Mouse (Mus musculus): Measurements from ENCODE around the gene Ugt1a9. TPM values are rescaled to one million over a fixed set of nuclear protein-coding genes. Genes with fewer than 3 reads are reported as not detected.

Gene Ugt1a9
- polyA plus RNA-seq (2014; fragmentation: Illumina TruSeq; extraction: RNeasy Lipid Tissue Mini Kit (QIAGEN cat#74804); ENCODE audit: low read depth, low replicate concordance): not detected

GRCm38 (mm10) chr1:88070495-88070894 lies at the start of gene Ugt1a9:
Ugt1a9 (plus strand) TSS chr1:88070800.

GRCm38 (mm10) chr1:88055088-88055487 lies 15.5 kb upstream of the Ugt1a9 start, which contains the start of gene Ugt1a10:
Ugt1a10 (plus strand) TSS chr1:88055388.

DNA sequence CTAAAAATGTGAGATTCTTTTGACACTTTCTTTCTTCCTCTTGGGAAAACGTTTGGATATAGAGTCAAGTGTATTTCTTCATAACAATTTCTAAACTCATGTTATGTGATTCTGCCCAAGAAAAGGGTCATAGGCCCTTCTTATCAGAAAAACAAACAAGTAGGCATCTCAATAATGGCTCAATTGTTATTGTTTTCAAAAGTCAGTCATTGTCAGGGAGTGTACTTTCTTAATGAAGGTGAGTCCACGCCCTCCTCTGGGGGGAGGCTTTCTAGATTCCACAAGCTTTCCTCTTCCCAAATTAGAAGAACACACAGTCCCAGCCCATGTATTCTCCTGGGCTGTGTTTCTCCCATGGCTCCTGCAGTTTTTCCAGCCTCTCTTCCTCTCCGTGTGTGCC lies 16.9 kb downstream of the Ugt1a9 start, which contains the start of gene Ugt1a8:
Ugt1a8 (plus strand) TSS at position 301 of the 400 bp plus-strand sequence.

GRCm38 (mm10) chr1:88094941-88095492 lies 24.4 kb downstream of the Ugt1a9 start, which contains the start of gene Ugt1a7c:
Ugt1a7c (plus strand) TSS chr1:88095062.

GRCm38 (mm10) chr1:88103019-88103418 lies 32.4 kb downstream of the Ugt1a9 start, which contains the start of gene Ugt1a6b:
Ugt1a6b (plus strand) TSS chr1:88103252.

DNA sequence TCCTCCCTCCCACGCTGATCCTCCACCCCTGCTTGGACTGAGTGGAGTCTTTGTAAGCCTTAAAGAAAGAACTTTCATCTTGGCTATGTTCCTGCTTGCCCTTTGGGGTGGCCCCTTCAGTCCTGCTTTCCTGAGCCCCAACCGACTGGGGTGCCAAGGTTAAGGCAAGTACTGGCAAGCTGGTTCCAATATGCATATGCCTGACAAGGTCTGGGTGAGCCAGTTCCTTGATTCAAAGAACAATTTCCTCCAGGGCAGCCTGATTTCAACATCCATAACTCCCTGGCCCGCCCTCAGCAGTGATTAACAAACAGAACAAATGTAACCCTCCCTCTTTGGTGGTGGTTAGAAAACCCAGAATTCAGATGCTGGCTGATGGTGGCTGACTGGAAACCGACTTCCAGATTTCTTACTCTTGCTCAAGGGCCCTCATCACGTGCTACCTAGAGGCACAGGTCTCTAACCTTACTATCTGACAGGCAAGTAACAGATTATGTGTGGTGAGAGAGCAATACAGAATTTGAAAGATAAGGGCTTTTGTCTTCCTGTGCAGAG lies 63.9 kb downstream of the Ugt1a9 start, which contains the start of gene Ugt1a6a:
Ugt1a6a (plus strand) TSS at position 353 of the 555 bp plus-strand sequence.

DNA sequence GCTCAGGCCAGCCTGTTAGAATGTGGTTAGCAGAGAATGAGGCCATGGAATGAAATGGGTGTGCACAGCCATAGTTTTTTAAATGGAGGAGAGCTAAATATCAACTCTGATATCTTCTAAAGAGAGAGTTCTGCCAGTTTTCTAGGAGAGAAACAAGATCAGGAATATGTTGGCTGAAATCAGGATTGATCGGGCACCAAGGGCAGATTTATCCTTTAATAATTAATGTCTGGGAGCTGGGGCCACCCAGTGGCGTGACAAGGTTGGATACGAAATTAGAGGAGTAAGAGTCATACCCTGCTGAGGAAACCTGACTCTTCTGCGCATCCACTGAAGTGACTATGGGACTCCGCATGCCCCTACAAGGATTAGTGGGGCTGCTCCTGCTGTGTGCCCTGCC lies 95.1 kb downstream of the Ugt1a9 start, which contains the start of gene Ugt1a5:
Ugt1a5 (plus strand) TSS at position 302 of the 400 bp plus-strand sequence.

DNA sequence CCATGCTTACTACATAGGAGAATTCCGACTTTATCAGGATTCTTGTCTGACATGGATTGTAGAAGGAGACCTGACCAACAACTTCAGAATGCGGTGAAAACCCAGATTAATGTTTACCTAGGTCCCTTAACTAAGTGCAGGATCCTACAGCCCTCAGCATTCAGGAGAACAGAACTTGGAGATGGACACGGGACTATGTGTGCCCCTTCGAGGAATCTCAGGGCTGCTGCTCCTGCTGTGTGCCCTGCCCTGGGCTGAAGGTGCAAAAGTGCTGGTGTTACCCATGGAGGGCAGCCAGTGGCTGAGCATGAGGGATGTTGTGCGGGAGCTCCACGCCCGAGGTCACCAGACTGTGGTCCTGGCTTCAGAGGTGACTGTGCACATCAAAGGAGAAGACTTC lies 129.9 kb downstream of the Ugt1a9 start, which contains the start of gene Ugt1a2:
Ugt1a2 (plus strand) TSS at position 146 of the 400 bp plus-strand sequence.

DNA sequence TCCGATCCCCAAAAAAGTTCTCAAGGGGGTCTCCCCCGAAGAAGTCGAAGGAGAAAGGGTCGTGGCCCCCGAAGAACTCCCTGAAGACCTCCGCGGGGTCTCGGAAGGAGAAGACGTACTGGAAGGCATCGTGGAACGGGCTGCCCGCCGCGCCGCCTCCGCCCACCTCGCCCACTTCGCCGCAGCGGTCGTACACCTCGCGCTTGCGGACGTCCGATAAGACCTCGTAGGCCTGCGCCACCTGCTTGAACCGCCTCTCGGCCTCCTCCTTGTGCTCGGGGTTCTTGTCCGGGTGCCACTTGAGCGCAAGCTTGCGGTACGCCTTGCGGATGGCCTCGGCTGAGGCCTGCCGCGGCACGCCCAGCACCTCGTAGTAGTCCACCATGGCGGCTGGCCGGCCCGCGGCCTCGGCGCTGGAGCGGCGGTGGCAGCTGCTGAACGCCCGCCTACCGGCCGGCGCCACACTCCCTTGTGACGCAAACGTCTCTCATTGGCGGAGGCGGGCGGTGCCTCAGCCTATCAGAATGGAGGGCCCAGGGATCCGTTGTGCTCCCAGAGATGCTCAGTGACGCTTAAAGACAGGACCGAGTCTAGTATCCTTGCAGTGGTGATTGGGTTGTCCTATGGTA lies 134.8 kb downstream of the Ugt1a9 start, which contains the start of gene Dnajb3:
Dnajb3 (minus strand) TSS at position 489 of the 629 bp plus-strand sequence.

GRCm38 (mm10) chr1:88211812-88212211 lies 141.2 kb downstream of the Ugt1a9 start, which contains the start of gene Ugt1a1:
Ugt1a1 (plus strand) TSS chr1:88211959.

GRCm38 (mm10) chr1:88226670-88227379 lies 156.2 kb downstream of the Ugt1a9 start, which contains the start of gene Mroh2a:
Mroh2a (plus strand) TSS chr1:88226986.

Other genes with a start within 250 kb of the Ugt1a9 start
- gene Dgkd, start 217.5 kb upstream of the Ugt1a9 start, polyA plus RNA-seq (2014; fragmentation: Illumina TruSeq; extraction: RNeasy Lipid Tissue Mini Kit (QIAGEN cat#74804); ENCODE audit: low read depth, low replicate concordance): 46.5 TPM
- 15.1 TPM for gene Usp40, start 62.2 kb upstream of the Ugt1a9 start, polyA plus RNA-seq (2014; fragmentation: Illumina TruSeq; extraction: RNeasy Lipid Tissue Mini Kit (QIAGEN cat#74804); ENCODE audit: low read depth, low replicate concordance)
- not detected for gene Ugt1a10, start 15.4 kb upstream of the Ugt1a9 start, polyA plus RNA-seq (2014; fragmentation: Illumina TruSeq; extraction: RNeasy Lipid Tissue Mini Kit (QIAGEN cat#74804); ENCODE audit: low read depth, low replicate concordance)
- not detected for gene Ugt1a8, start 17.0 kb downstream of the Ugt1a9 start, polyA plus RNA-seq (2014; fragmentation: Illumina TruSeq; extraction: RNeasy Lipid Tissue Mini Kit (QIAGEN cat#74804); ENCODE audit: low read depth, low replicate concordance)
- gene Ugt1a7c, start 24.3 kb downstream of the Ugt1a9 start, polyA plus RNA-seq (2014; fragmentation: Illumina TruSeq; extraction: RNeasy Lipid Tissue Mini Kit (QIAGEN cat#74804); ENCODE audit: low read depth, low replicate concordance): 15.9 TPM
- 12.1 TPM for gene Ugt1a6b, start 32.5 kb downstream of the Ugt1a9 start, polyA plus RNA-seq (2014; fragmentation: Illumina TruSeq; extraction: RNeasy Lipid Tissue Mini Kit (QIAGEN cat#74804); ENCODE audit: low read depth, low replicate concordance)
- 59.3 TPM for gene Ugt1a6a, start 64.0 kb downstream of the Ugt1a9 start, polyA plus RNA-seq (2014; fragmentation: Illumina TruSeq; extraction: RNeasy Lipid Tissue Mini Kit (QIAGEN cat#74804); ENCODE audit: low read depth, low replicate concordance)
- not detected for gene Ugt1a5, start 95.2 kb downstream of the Ugt1a9 start, polyA plus RNA-seq (2014; fragmentation: Illumina TruSeq; extraction: RNeasy Lipid Tissue Mini Kit (QIAGEN cat#74804); ENCODE audit: low read depth, low replicate concordance)
- gene Ugt1a2, start 129.8 kb downstream of the Ugt1a9 start, polyA plus RNA-seq (2014; fragmentation: Illumina TruSeq; extraction: RNeasy Lipid Tissue Mini Kit (QIAGEN cat#74804); ENCODE audit: low read depth, low replicate concordance): 0.25 TPM
- 21.6 TPM for gene Dnajb3, start 135.0 kb downstream of the Ugt1a9 start, polyA plus RNA-seq (2014; fragmentation: Illumina TruSeq; extraction: RNeasy Lipid Tissue Mini Kit (QIAGEN cat#74804); ENCODE audit: low read depth, low replicate concordance)
- 0.61 TPM for gene Ugt1a1, start 141.2 kb downstream of the Ugt1a9 start, polyA plus RNA-seq (2014; fragmentation: Illumina TruSeq; extraction: RNeasy Lipid Tissue Mini Kit (QIAGEN cat#74804); ENCODE audit: low read depth, low replicate concordance)
- gene Mroh2a, start 156.2 kb downstream of the Ugt1a9 start, polyA plus RNA-seq (2014; fragmentation: Illumina TruSeq; extraction: RNeasy Lipid Tissue Mini Kit (QIAGEN cat#74804); ENCODE audit: low read depth, low replicate concordance): 61.5 TPM
- gene Hjurp, start 206.8 kb downstream of the Ugt1a9 start, polyA plus RNA-seq (2014; fragmentation: Illumina TruSeq; extraction: RNeasy Lipid Tissue Mini Kit (QIAGEN cat#74804); ENCODE audit: low read depth, low replicate concordance): 74.9 TPM
- gene Trpm8, start 206.9 kb downstream of the Ugt1a9 start, polyA plus RNA-seq (2014; fragmentation: Illumina TruSeq; extraction: RNeasy Lipid Tissue Mini Kit (QIAGEN cat#74804); ENCODE audit: low read depth, low replicate concordance): 0.07 TPM

Measured in adipose tissue, adult 10 weeks (tissue).